Mouse (Mus musculus) embryonic facial prominence, embryonic 11.5 days (tissue): ENCODE measurements at regions not wholly inside any gene's neighbourhood (a gene's known extent, or its start where the extent isn't known, plus 50 kb on each side); places are given as distances from the start of the nearest gene placed in this dataset.

Experiments used
- ATAC-seq: fragments of 200-750 bp; cut with Nextera tagmentation; replicated peaks from 2 replicates; pipeline ENCODE4 v1.8.0; 2017; ENCODE audit warnings: low read depth; ENCODE audit not compliant: insufficient number of reproducible peaks, low FRiP score, low TSS enrichment
- DNase-seq: peaks from one replicate; pipeline ENCODE4 v3.0.0-alpha.2; 2015; ENCODE audit warnings: low spot score
- H3K27ac ChIP-seq: fragments of 300-500 bp; sonication (generic); replicated peaks from 2 replicates; pipeline ENCODE4 v1.5.1; 2014; ENCODE audit warnings: mild to moderate bottlenecking, low read depth, low read length, control low read depth
- H3K27me3 ChIP-seq: fragments of 300-500 bp; sonication (generic); 2 replicates; pipeline ENCODE4 v1.6.1; 2014; ENCODE audit warnings: mild to moderate bottlenecking, low read length, moderate library complexity, mixed read lengths; ENCODE audit not compliant: control insufficient read depth, insufficient read depth
- H3K36me3 ChIP-seq: fragments of 300-500 bp; sonication (generic); replicated peaks from 2 replicates; pipeline ENCODE4 v1.6.1; 2014; ENCODE audit warnings: low read depth, mild to moderate bottlenecking, low read length, moderate library complexity, mixed read lengths; ENCODE audit not compliant: control insufficient read depth, insufficient read depth
- H3K4me1 ChIP-seq: fragments of 300-500 bp; sonication (generic); 2 replicates; pipeline ENCODE4 v1.6.1; 2014; ENCODE audit warnings: low read length, mixed read lengths; ENCODE audit not compliant: control insufficient read depth, insufficient read depth
- H3K4me2 ChIP-seq: fragments of 300-500 bp; sonication (generic); 2 replicates; pipeline ENCODE4 v1.6.1; 2014; ENCODE audit warnings: low read depth, mild to moderate bottlenecking, control low read depth, low read length, moderate library complexity
- H3K4me3 ChIP-seq: fragments of 300-500 bp; sonication (generic); 2 replicates; pipeline ENCODE4 v1.5.1; 2014; ENCODE audit warnings: low read depth, low read length, control low read depth
- H3K9ac ChIP-seq: fragments of 300-500 bp; sonication (generic); replicated peaks from 2 replicates; pipeline ENCODE4 v1.6.1; 2014; ENCODE audit warnings: mild to moderate bottlenecking, control low read depth, low read length
- H3K9me3 ChIP-seq: fragments of 300-500 bp; sonication (generic); replicated peaks from 2 replicates; pipeline ENCODE4 v1.6.1; 2016; ENCODE audit warnings: mild to moderate bottlenecking, low read length, inconsistent platforms, mixed read lengths; ENCODE audit not compliant: control insufficient read depth
- WGBS: fragments of 180-500 bp; shearing (Covaris S2); extraction: QIAGEN DNeasy Blood & Tissue Kit; methylation state at CpG from one replicate; pipeline ENCODE4 v1.1.7; 2014; 5-methylcytosine and 5-hydroxymethylcytosine counted together

- H3K4me2 ChIP-seq: no peak overlapping the region
- no peak overlapping the region for H3K9ac ChIP-seq
- no peaks in the 10 kb centered on the region for H3K9me3 ChIP-seq
- WGBS: 94% methylated on average over 23 of the region's 23 CpGs
- H3K27ac ChIP-seq: no peak overlapping the region
- no peaks in the 10 kb centered on the region for H3K4me1 ChIP-seq
- no peaks in the 10 kb centered on the region for H3K27me3 ChIP-seq
- no peak overlapping the region for H3K4me3 ChIP-seq
- ATAC-seq (no peak), DNase-seq (no peak)
- H3K36me3 ChIP-seq: no peaks in the 10 kb centered on the region
These were observed 119.1 kb downstream of the Vrk1 start for GRCm38 (mm10) chr12:106128944-106129724.

GRCm38 (mm10) chr12:106130071-106130676 is 120.1 kb downstream of the Vrk1 start:
- H3K9me3 ChIP-seq: no peaks in the 10 kb centered on the region
- no peak overlapping the region for H3K27ac ChIP-seq
- WGBS: 91% methylated on average over 11 of the region's 11 CpGs
- no peak overlapping the region for H3K4me3 ChIP-seq
- H3K9ac ChIP-seq: no peak overlapping the region
- H3K27me3 ChIP-seq: no peaks in the 10 kb centered on the region
- H3K36me3 ChIP-seq: no peaks in the 10 kb centered on the region
- DNase-seq (no peak), ATAC-seq (no peak)
- no peaks in the 10 kb centered on the region for H3K4me1 ChIP-seq
- H3K4me2 ChIP-seq: no peak overlapping the region

GRCm38 (mm10) chr12:106132715-106133114 is 122.7 kb downstream of the Vrk1 start:
- WGBS: 91% methylated on average over 8 of the region's 8 CpGs
- no peak for DNase-seq
- Histone ChIP-seq H3K9me3 (no peaks in the 10 kb centered on the region), H3K4me2 (no peak overlapping the region), H3K9ac (no peak overlapping the region), H3K4me1 (no peaks in the 10 kb centered on the region), H3K4me3 (no peak overlapping the region), H3K27ac (no peak overlapping the region), H3K27me3 (no peaks in the 10 kb centered on the region), H3K36me3 (no peaks in the 10 kb centered on the region)
- no peak for ATAC-seq

GRCm38 (mm10) chr12:106138466-106138865 is 128.4 kb downstream of the Vrk1 start:
- Histone ChIP-seq H3K4me2 (no peak overlapping the region), H3K27me3 (no peaks in the 10 kb centered on the region), H3K4me1 (no peaks in the 10 kb centered on the region), H3K9ac (no peak overlapping the region), H3K36me3 (no peaks in the 10 kb centered on the region), H3K9me3 (no peaks in the 10 kb centered on the region), H3K4me3 (no peak overlapping the region), H3K27ac (no peak overlapping the region)
- WGBS: 89% methylated on average over 15 of the region's 15 CpGs
- no peak for ATAC-seq
- no peak for DNase-seq

- no peak overlapping the region for H3K9ac ChIP-seq
- no peaks in the 10 kb centered on the region for H3K27me3 ChIP-seq
- no peak overlapping the region for H3K27ac ChIP-seq
- no peaks in the 10 kb centered on the region for H3K4me1 ChIP-seq
- DNase-seq: no peak
- ATAC-seq: no peak
- H3K4me2 ChIP-seq: no peak overlapping the region
- no peaks in the 10 kb centered on the region for H3K36me3 ChIP-seq
- 89% methylated on average over 11 of the region's 11 CpGs for WGBS
- H3K4me3 ChIP-seq: no peak overlapping the region
- no peaks in the 10 kb centered on the region for H3K9me3 ChIP-seq
These were observed 129.5 kb downstream of the Vrk1 start for GRCm38 (mm10) chr12:106139491-106139890.

GRCm38 (mm10) chr12:106139927-106140326 is 129.9 kb downstream of the Vrk1 start:
- WGBS: 66% methylated on average over 5 of the region's 5 CpGs
- DNase-seq (no peak), ATAC-seq (0 out of 2 replicates have a peak, but pooled peaks have one; percentile 29)
- no peaks in the 10 kb centered on the region for H3K4me1 ChIP-seq
- no peak overlapping the region for H3K27ac ChIP-seq
- H3K9me3 ChIP-seq: no peaks in the 10 kb centered on the region
- H3K4me3 ChIP-seq: no peak overlapping the region
- H3K27me3 ChIP-seq: no peaks in the 10 kb centered on the region
- no peak overlapping the region for H3K4me2 ChIP-seq
- H3K36me3 ChIP-seq: no peaks in the 10 kb centered on the region
- H3K9ac ChIP-seq: no peak overlapping the region

- no peaks in the 10 kb centered on the region for H3K4me1 ChIP-seq
- no peaks in the 10 kb centered on the region for H3K9me3 ChIP-seq
- H3K27ac ChIP-seq: no peak overlapping the region
- no peaks in the 10 kb centered on the region for H3K36me3 ChIP-seq
- ATAC-seq (no peak), DNase-seq (no peak)
- 81% methylated on average over 8 of the region's 8 CpGs for WGBS
- H3K27me3 ChIP-seq: no peaks in the 10 kb centered on the region
- H3K9ac ChIP-seq: no peak overlapping the region
- no peak overlapping the region for H3K4me3 ChIP-seq
- H3K4me2 ChIP-seq: no peak overlapping the region
These were observed 130.6 kb downstream of the Vrk1 start for GRCm38 (mm10) chr12:106140671-106141070.

GRCm38 (mm10) chr12:106143548-106143947 is 133.5 kb downstream of the Vrk1 start:
- H3K9ac ChIP-seq: no peak overlapping the region
- no peaks in the 10 kb centered on the region for H3K27me3 ChIP-seq
- H3K4me2 ChIP-seq: no peak overlapping the region
- H3K4me1 ChIP-seq: no peaks in the 10 kb centered on the region
- no peaks in the 10 kb centered on the region for H3K36me3 ChIP-seq
- ATAC-seq: no peak
- no peak overlapping the region for H3K27ac ChIP-seq
- no peaks in the 10 kb centered on the region for H3K9me3 ChIP-seq
- no peak for DNase-seq
- H3K4me3 ChIP-seq: no peak overlapping the region
- 81% methylated on average over 3 of the region's 3 CpGs for WGBS
